Mouse (Mus musculus) lung, adult 10 weeks (tissue): ENCODE measurements around the gene Srf. TPM values are rescaled to one million over a fixed set of nuclear protein-coding genes. Genes with fewer than 3 reads are reported as not detected.

Experiments
- polyA plus RNA-seq: library from polyadenylated mRNA; stranded (reverse); fragments of 350-450 nt; fragmentation: Illumina TruSeq; extraction: RNeasy Lipid Tissue Mini Kit (QIAGEN cat#74804); gene quantifications from one replicate; pipeline ENCODE4 v1.2.3, GENCODE M21; 2014; ENCODE audit warnings: low read depth, low replicate concordance; ENCODE audit not compliant: insufficient read depth

Gene Srf
- polyA plus RNA-seq = 28.1 TPM

GRCm38 (mm10) chr17:46555673-46556583 lies at the start of gene Srf:
Gene Srf, minus strand, starts transcription at chr17:46556175.

GRCm38 (mm10) chr17:46545813-46546564 lies 10.0 kb downstream of the Srf start, which contains the start of gene Cul9:
Gene Cul9, minus strand, starts transcription at chr17:46546388.

Other genes starting within 250 kb of the Srf start
- gene Abcc10, start 227.8 kb downstream of the Srf start, polyA plus RNA-seq = 2.1 TPM
- gene Zfp318, start 172.4 kb downstream of the Srf start, polyA plus RNA-seq = 2.9 TPM
- 1.1 TPM for gene Crip3, start 127.2 kb downstream of the Srf start, polyA plus RNA-seq
- gene Slc22a7, start 117.7 kb downstream of the Srf start, polyA plus RNA-seq = not detected
- not detected for gene Ttbk1, start 68.5 kb downstream of the Srf start, polyA plus RNA-seq
- gene Dnph1, start 59.5 kb downstream of the Srf start, polyA plus RNA-seq = 1.7 TPM
- 9.1 TPM for gene Cul9, start 9.8 kb downstream of the Srf start, polyA plus RNA-seq
- gene Ptk7, start 73.3 kb upstream of the Srf start, polyA plus RNA-seq = 21.3 TPM
- gene Klc4, start 89.8 kb upstream of the Srf start, polyA plus RNA-seq = 16.5 TPM
- 53.2 TPM for gene Mrpl2, start 90.1 kb upstream of the Srf start, polyA plus RNA-seq
- 15.0 TPM for gene Cul7, start 94.2 kb upstream of the Srf start, polyA plus RNA-seq
- gene Rrp36, start 118.2 kb upstream of the Srf start, polyA plus RNA-seq = 22.9 TPM
- 106 TPM for gene Mea1, start 122.6 kb upstream of the Srf start, polyA plus RNA-seq
- 33.7 TPM for gene Klhdc3, start 124.7 kb upstream of the Srf start, polyA plus RNA-seq
- 21.6 TPM for gene Ppp2r5d, start 148.9 kb upstream of the Srf start, polyA plus RNA-seq
- gene Pex6, start 155.3 kb upstream of the Srf start, polyA plus RNA-seq = 25.9 TPM
- gene Gnmt, start 173.0 kb upstream of the Srf start, polyA plus RNA-seq = 10.9 TPM
- 38.7 TPM for gene Cnpy3, start 196.0 kb upstream of the Srf start, polyA plus RNA-seq
- not detected for gene Ptcra, start 207.5 kb upstream of the Srf start, polyA plus RNA-seq
- 25.5 TPM for gene 2310039H08Rik, start 216.5 kb upstream of the Srf start, polyA plus RNA-seq
- 48.3 TPM for gene Rpl7l1, start 226.5 kb upstream of the Srf start, polyA plus RNA-seq